Mouse (Mus musculus): ENCODE measurements at regions not wholly inside any gene's neighbourhood (a gene's known extent, or its start where the extent isn't known, plus 50 kb on each side); places are given as distances from the start of the nearest gene placed in this dataset.
"Not testable (repeated sequence)": the region's sequence is repeated elsewhere in the genome, so short reads cannot be mapped to it uniquely, and the experiment has no call there.

GRCm38 (mm10) chr10:118599610-118600009 lies 158.8 kb downstream of the Ifng start:
- DNase-seq (ENCODE audit: extremely low spot score, low read depth, low spot score) = no peak

GRCm38 (mm10) chr10:118602922-118603321 lies 162.1 kb downstream of the Ifng start:
- DNase-seq (ENCODE audit: extremely low spot score, low read depth, low spot score) = no peak

- no peak for DNase-seq (ENCODE audit: extremely low spot score, low read depth, low spot score)
Observed at GRCm38 (mm10) chr10:118603857-118604414, 163.1 kb downstream of the Ifng start.

GRCm38 (mm10) chr10:118605156-118605821 lies 164.4 kb downstream of the Ifng start:
- DNase-seq (ENCODE audit: extremely low spot score, low read depth, low spot score) = no peak

GRCm38 (mm10) chr10:118607418-118607817 lies 166.6 kb downstream of the Ifng start:
- DNase-seq (ENCODE audit: extremely low spot score, low read depth, low spot score) = no peak

- DNase-seq (ENCODE audit: extremely low spot score, low read depth, low spot score) = no peak
Observed at GRCm38 (mm10) chr10:118608376-118609145, 167.7 kb downstream of the Ifng start.

GRCm38 (mm10) chr10:118609157-118609556 lies 168.3 kb downstream of the Ifng start:
- no peak for DNase-seq (ENCODE audit: extremely low spot score, low read depth, low spot score)

GRCm38 (mm10) chr10:118610868-118611461 lies 170.1 kb downstream of the Ifng start:
- DNase-seq (ENCODE audit: extremely low spot score, low read depth, low spot score) = no peak

- DNase-seq (ENCODE audit: extremely low spot score, low read depth, low spot score) = no peak
Observed at GRCm38 (mm10) chr10:118612091-118612490, 171.2 kb downstream of the Ifng start.

- no peak for DNase-seq (ENCODE audit: extremely low spot score, low read depth, low spot score)
Observed at GRCm38 (mm10) chr10:118613056-118613695, 172.3 kb downstream of the Ifng start.

GRCm38 (mm10) chr10:118614251-118614865 lies 173.5 kb downstream of the Ifng start:
- no peak for DNase-seq (ENCODE audit: extremely low spot score, low read depth, low spot score)

GRCm38 (mm10) chr10:118615131-118616020 lies 174.5 kb downstream of the Ifng start:
- DNase-seq (ENCODE audit: extremely low spot score, low read depth, low spot score) = no peak

GRCm38 (mm10) chr10:118616031-118616615 lies 175.3 kb downstream of the Ifng start:
- no peak for DNase-seq (ENCODE audit: extremely low spot score, low read depth, low spot score)

GRCm38 (mm10) chr10:118617291-118618044 lies 176.6 kb downstream of the Ifng start:
- DNase-seq (ENCODE audit: extremely low spot score, low read depth, low spot score) = no peak

GRCm38 (mm10) chr10:118618251-118618650 lies 177.4 kb downstream of the Ifng start:
- DNase-seq (ENCODE audit: extremely low spot score, low read depth, low spot score) = not testable (repeated sequence)

GRCm38 (mm10) chr10:118618766-118619600 lies 178.1 kb downstream of the Ifng start:
- DNase-seq (ENCODE audit: extremely low spot score, low read depth, low spot score) = no peak

GRCm38 (mm10) chr10:118619601-118620000 lies 178.8 kb downstream of the Ifng start:
- no peak for DNase-seq (ENCODE audit: extremely low spot score, low read depth, low spot score)

- no peak for DNase-seq (ENCODE audit: extremely low spot score, low read depth, low spot score)
Observed at GRCm38 (mm10) chr10:118620611-118621010, 179.8 kb downstream of the Ifng start.
